Mouse (Mus musculus) c-Kit-positive CD71-positive TER-119-negative erythroid progenitor cells, embryonic 14.5 days (primary cell): ENCODE measurements around the gene Gm3558.
"Not testable (repeated sequence)": the region's sequence is repeated elsewhere in the genome, so short reads cannot be mapped to it uniquely, and the experiment has no call there.

ENCODE experiments used
- DNase-seq: peaks from one replicate; pipeline ENCODE4 v3.0.0-alpha.2; 2013; ENCODE audit warnings: low read depth

The Gm3558 gene

DNA sequence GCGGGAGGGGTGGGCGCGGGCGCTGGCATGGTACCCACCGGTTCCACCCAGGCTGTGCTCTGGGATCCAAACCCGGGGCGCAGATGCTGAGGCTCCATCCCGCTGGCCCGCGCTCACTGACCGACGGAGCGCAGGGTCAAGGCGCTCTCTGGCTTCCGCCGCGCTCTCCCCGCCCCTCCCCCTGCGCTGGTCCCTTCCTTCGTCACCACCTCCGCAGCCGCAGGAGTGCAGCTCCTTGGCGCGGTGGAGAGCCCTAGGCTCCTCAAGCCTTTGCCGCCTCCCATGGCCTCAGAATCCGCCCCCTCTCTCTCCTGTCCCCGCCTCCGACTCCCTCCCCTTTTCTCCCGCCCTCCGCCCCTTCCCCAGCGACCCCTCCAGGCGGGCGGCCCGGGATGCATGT lies at the start of gene Gm3558:
Gm3558 (minus strand) TSS at position 185 of the 400 bp plus-strand sequence.
- not testable (repeated sequence) for DNase-seq

DNA sequence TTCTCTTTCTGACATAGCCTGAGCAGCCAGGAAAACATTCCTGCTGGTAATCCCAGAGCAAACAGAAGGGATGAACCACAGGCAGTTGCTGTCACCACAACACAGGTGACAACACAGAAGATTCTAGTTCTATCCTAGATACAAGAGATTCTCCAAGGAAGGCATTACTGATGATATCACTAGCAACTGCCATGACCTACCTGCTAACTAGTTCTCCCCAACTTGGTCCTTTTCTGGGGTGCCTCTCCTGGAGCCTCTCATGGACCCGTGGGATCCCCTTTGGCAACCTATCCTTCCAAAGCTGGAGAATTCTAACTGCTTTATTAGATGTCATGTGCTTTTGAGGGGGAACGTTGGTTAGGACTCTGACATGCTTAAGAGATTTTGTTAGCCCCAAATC lies 27.1 kb upstream of the Gm3558 start, which contains the start of gene Gm10338:
Gm10338 (minus strand) TSS at position 101 of the 400 bp plus-strand sequence.
- not testable (repeated sequence) for DNase-seq

DNA sequence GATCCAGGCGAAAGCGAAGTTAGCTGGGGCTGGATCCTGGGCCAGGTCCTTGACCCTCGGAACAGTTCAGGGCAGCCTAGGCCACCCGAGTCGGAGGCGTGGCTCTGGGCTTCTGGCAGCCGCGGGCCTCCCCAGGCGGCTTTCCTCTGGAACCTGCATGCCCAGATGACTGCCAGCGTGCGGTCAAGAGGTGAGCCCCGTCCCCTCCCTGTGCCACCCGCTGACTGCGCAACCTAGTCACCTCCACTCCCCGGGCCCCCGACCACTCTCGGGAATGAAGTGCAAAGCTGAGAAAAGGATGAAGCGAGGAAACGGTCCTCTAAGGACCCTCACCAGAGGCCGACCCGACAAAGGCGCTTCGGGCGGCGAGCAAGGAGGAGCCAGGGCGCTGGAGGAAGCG lies 476 bp downstream of the Gm3558 start:
- not testable (repeated sequence) for DNase-seq

- DNase-seq, result not testable (repeated sequence)
Observed at GRCm38 (mm10) chr14:7567266-7567665, 1.1 kb downstream of the Gm3558 start.
